Mouse (Mus musculus) liver, embryonic 14.5 days (tissue): Measurements from ENCODE around the gene Qsox1. TPM values are rescaled to one million over a fixed set of nuclear protein-coding genes. Genes with fewer than 3 reads are reported as not detected.

Source experiments
- ATAC-seq: fragments of 200-750 bp; cut with Nextera tagmentation; 2 replicates; pipeline ENCODE4 v1.8.0; 2017; ENCODE audit warnings: moderate number of reproducible peaks, mild to moderate bottlenecking, moderate library complexity; ENCODE audit not compliant: insufficient read depth
- DNase-seq, 3 experiments: peaks; one replicate each; pipeline ENCODE4 v3.0.0-alpha.2; 2012 to 2013; ENCODE audit warnings: low read depth in 3 of 3, low spot score in 3 of 3
- H3K27ac ChIP-seq: fragments of 300-500 bp; sonication (generic); 2 replicates; pipeline ENCODE4 v1.5.1; 2014; ENCODE audit warnings: moderate library complexity, mild to moderate bottlenecking, control low read depth, inconsistent platforms
- H3K27me3 ChIP-seq: fragments of 300-500 bp; sonication (generic); 2 replicates; pipeline ENCODE4 v1.6.1; 2014; ENCODE audit warnings: mild to moderate bottlenecking, low read length, moderate library complexity; ENCODE audit not compliant: control insufficient read depth, insufficient read depth
- H3K36me3 ChIP-seq: fragments of 300-500 bp; sonication (generic); replicated peaks from 2 replicates; pipeline ENCODE4 v1.6.1; 2014; ENCODE audit warnings: low read depth; ENCODE audit not compliant: control insufficient read depth, insufficient read depth
- H3K4me1 ChIP-seq, 2 experiments: fragments of 200-500 bp in 1 of 2; fragments of 300-500 bp in 1 of 2; sonication (generic) in 1 of 2; replicated peaks; 2 replicates each; pipeline ENCODE4 v1.6.1; 2012 to 2014; ENCODE audit warnings: antibody characterized with exemption in 1 of 2, inconsistent platforms in 1 of 2, low read length in 1 of 2; ENCODE audit not compliant: control insufficient read depth in 2 of 2, insufficient read depth in 2 of 2
- H3K4me2 ChIP-seq: fragments of 300-500 bp; sonication (generic); 2 replicates; pipeline ENCODE4 v1.6.1; 2014; ENCODE audit warnings: low read depth, mild to moderate bottlenecking, control low read depth, moderate library complexity
- H3K4me3 ChIP-seq, 2 experiments: fragments of 200-500 bp in 1 of 2; fragments of 300-500 bp in 1 of 2; sonication (generic) in 1 of 2; 2 replicates each; pipeline ENCODE4 v1.5.1; 2012 to 2014; ENCODE audit warnings: low read depth in 2 of 2, low read length in 2 of 2, mild to moderate bottlenecking in 2 of 2, control low read depth in 1 of 2, inconsistent platforms in 1 of 2, moderate library complexity in 1 of 2; ENCODE audit not compliant: insufficient read depth in 1 of 2
- H3K9ac ChIP-seq: fragments of 300-500 bp; sonication (generic); replicated peaks from 2 replicates; pipeline ENCODE4 v1.6.1; 2014; ENCODE audit warnings: mild to moderate bottlenecking, control low read depth, moderate library complexity
- H3K9me3 ChIP-seq: fragments of 300-500 bp; sonication (generic); 2 replicates; pipeline ENCODE4 v1.6.1; 2016; ENCODE audit warnings: low read length, mixed read lengths; ENCODE audit not compliant: control insufficient read depth
- CTCF ChIP-seq: IDR thresholded peaks from 2 replicates; pipeline ENCODE4 v1.5.1; 2016; ENCODE audit warnings: antibody characterized with exemption, low read depth, control low read depth
- EP300 ChIP-seq: IDR thresholded peaks from 2 replicates; pipeline ENCODE4 v1.6.1; 2016; ENCODE audit warnings: antibody characterized with exemption, low read depth
- WGBS: fragments of 180-500 bp; shearing (Covaris S2); extraction: QIAGEN DNeasy Blood & Tissue Kit; methylation state at CpG from one replicate; pipeline ENCODE4 v1.1.7; 2014; ENCODE audit not compliant: insufficient replicate concordance; 5-methylcytosine and 5-hydroxymethylcytosine counted together
- polyA plus RNA-seq, 2 experiments: library from polyadenylated mRNA; depleted of rRNA in 1 of 2; stranded (reverse) in 1 of 2; unstranded in 1 of 2; fragments of >200 nt; fragmentation: Nextera tagmentation in 1 of 2; extraction: Ambion mirVana in 1 of 2; gene quantifications; 2 replicates each; pipeline versions ENCODE4 v1.2.1 to v1.2.3; 2012 to 2014

Gene Qsox1
- polyA plus RNA-seq, 2 experiments, result 11.0 to 16.5 TPM

DNA sequence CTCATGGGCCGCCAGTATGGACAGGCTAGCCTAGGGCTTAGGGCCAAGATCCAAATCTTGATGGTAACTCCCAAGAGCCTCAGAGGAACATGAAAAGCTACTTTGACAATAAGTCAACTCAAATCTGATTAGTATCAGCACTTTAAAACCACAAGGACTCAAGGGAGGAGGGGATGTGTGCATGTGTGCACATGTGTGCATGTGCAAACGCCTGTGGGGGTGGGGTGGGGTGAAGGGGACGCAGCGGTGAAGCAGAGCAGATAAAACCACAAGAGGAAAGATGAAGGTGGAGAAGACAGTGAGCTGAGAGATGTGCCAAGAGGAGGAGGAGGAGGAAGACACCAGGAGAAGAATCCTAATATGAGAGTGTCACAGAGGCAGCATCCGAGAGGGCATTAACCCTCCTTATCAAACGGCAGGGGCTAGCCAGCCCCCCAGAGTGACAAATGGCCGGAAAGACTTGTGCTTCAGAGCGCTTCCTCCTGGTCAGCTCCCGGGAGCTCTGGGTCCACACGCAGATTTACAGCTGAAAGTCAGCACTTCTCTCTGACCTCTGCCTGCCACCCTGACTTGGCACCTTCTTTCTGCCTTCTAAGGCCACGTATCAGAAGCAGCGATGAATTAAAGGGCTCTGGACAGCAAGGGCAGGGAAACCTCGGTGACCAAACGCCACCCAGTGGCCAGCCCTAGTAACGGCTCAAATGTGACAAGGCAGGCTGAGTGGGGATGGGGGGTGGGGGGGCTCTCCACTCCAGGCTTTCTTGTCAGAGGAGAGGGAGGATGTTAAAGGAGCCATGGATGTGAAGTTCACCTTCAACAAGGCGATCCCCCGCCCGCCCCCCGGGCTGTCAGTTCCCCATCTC is 28.1 kb downstream of the Qsox1 start:
- DNase-seq (no peak), ATAC-seq (no peak)
- Histone ChIP-seq H3K4me1 (peaks cover 0 to 5% of the 10 kb centered on the region in 2 experiments; a peak in 1 of 4 replicates), H3K4me3 (no peak overlapping the region), H3K27me3 (no peaks in the 10 kb centered on the region), H3K4me2 (no peak overlapping the region), H3K36me3 (peaks cover 3% of the 10 kb centered on the region; the same call in 1 of the 2 replicates), H3K27ac (no peak overlapping the region), H3K9ac (no peak overlapping the region), H3K9me3 (no peaks in the 10 kb centered on the region)
- TF ChIP-seq EP300 (no peak), CTCF (peak; percentile 79)
- WGBS, result 24% methylated on average over 19 of the region's 19 CpGs

DNA sequence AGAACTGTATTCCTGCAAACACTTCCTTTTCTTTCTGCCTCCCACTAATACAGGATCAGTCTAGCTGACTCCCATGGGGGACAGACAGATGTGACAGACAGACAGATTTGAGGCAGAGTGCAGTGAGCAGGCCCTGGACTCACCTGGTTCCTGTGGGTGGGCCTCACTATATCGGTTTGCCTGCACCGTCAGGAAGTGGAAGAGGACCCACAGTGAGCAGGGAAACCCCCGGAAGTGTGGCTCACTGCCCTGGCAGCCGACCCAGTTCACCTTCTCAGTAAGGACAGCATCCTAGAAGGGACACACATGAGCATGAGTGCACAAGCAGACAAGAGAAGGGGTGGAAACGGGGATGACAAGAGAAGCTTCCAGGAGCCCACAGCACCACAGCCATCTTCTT is 30.3 kb downstream of the Qsox1 start:
- Histone ChIP-seq H3K9ac (no peak overlapping the region), H3K4me2 (no peak overlapping the region), H3K27ac (no peak overlapping the region), H3K4me3 (no peak overlapping the region), H3K9me3 (no peaks in the 10 kb centered on the region), H3K27me3 (no peaks in the 10 kb centered on the region), H3K36me3 (no peaks in the 10 kb centered on the region), H3K4me1 (peaks cover 0 to 9% of the 10 kb centered on the region in 2 experiments; a peak in 2 of 4 replicates)
- DNase-seq (no peak), ATAC-seq (no peak)
- TF ChIP-seq EP300 (no peak), CTCF (no peak)
- WGBS, result 52% methylated on average over 5 of the region's 5 CpGs

GRCm38 (mm10) chr1:155777641-155778625 is 34.8 kb downstream of the Qsox1 start:
- no peak for DNase-seq
- peaks cover 0 to 4% of the 10 kb centered on the region in 2 experiments; a peak in 1 of 4 replicates for H3K4me1 ChIP-seq
- no peak overlapping the region for H3K27ac ChIP-seq
- no peaks in the 10 kb centered on the region for H3K36me3 ChIP-seq
- WGBS, result 60% methylated on average over 14 of the region's 14 CpGs
- H3K4me2 ChIP-seq, result no peak overlapping the region
- TF ChIP-seq CTCF (no peak), EP300 (no peak)
- no peaks in the 10 kb centered on the region for H3K27me3 ChIP-seq
- 0 out of 2 replicates have a peak, but pooled peaks have one; percentile 8 for ATAC-seq
- no peak overlapping the region for H3K9ac ChIP-seq
- H3K9me3 ChIP-seq, result no peaks in the 10 kb centered on the region
- no peak overlapping the region for H3K4me3 ChIP-seq

- H3K9ac ChIP-seq, result no peak overlapping the region
- TF ChIP-seq CTCF (no peak), EP300 (no peak)
- ATAC-seq (no peak), DNase-seq (no peak)
- WGBS, result 72% methylated on average over 12 of the region's 12 CpGs
- H3K4me3 ChIP-seq, result no peak overlapping the region
- H3K9me3 ChIP-seq, result no peaks in the 10 kb centered on the region
- no peaks in the 10 kb centered on the region for H3K27me3 ChIP-seq
- no peak overlapping the region for H3K4me2 ChIP-seq
- H3K27ac ChIP-seq, result no peak overlapping the region
- H3K4me1 ChIP-seq, result no peaks in the 10 kb centered on the region
- no peaks in the 10 kb centered on the region for H3K36me3 ChIP-seq
Observed at GRCm38 (mm10) chr1:155759167-155759566, 53.5 kb downstream of the Qsox1 start.
